Mouse (Mus musculus) stomach, embryonic 16.5 days (tissue): Measurements from ENCODE around the gene Rhno1. TPM values are rescaled to one million over a fixed set of nuclear protein-coding genes. Genes with fewer than 3 reads are reported as not detected.

Source experiments
- ATAC-seq: fragments of 200-750 bp; cut with Nextera tagmentation; 2 replicates; pipeline ENCODE4 v1.8.0; 2017; ENCODE audit warnings: moderate number of reproducible peaks, moderate TSS enrichment; ENCODE audit not compliant: insufficient read depth, low FRiP score
- H3K27ac ChIP-seq: fragments of 300-500 bp; sonication (generic); 2 replicates; pipeline ENCODE4 v1.5.1; 2014; ENCODE audit warnings: low read length
- H3K27me3 ChIP-seq: fragments of 300-500 bp; sonication (generic); 2 replicates; pipeline ENCODE4 v1.6.1; 2014; ENCODE audit warnings: low read length, control low read depth, mixed read lengths; ENCODE audit not compliant: control insufficient read depth, insufficient read depth
- H3K36me3 ChIP-seq: fragments of 300-500 bp; sonication (generic); 2 replicates; pipeline ENCODE4 v1.6.1; 2014; ENCODE audit warnings: low read length; ENCODE audit not compliant: control insufficient read depth, insufficient read depth
- H3K4me1 ChIP-seq: fragments of 300-500 bp; sonication (generic); 2 replicates; pipeline ENCODE4 v1.6.1; 2014; ENCODE audit warnings: low read length, control low read depth, mixed read lengths; ENCODE audit not compliant: control insufficient read depth, insufficient read depth
- H3K4me2 ChIP-seq: fragments of 300-500 bp; sonication (generic); 2 replicates; pipeline ENCODE4 v1.6.1; 2014; ENCODE audit warnings: low read depth, low read length, mixed read lengths
- H3K4me3 ChIP-seq: fragments of 300-500 bp; sonication (generic); replicated peaks from 2 replicates; pipeline ENCODE4 v1.5.1; 2014; ENCODE audit warnings: mild to moderate bottlenecking, low read length
- H3K9ac ChIP-seq: fragments of 300-500 bp; sonication (generic); 2 replicates; pipeline ENCODE4 v1.6.1; 2014; ENCODE audit warnings: low read length
- H3K9me3 ChIP-seq: fragments of 300-500 bp; sonication (generic); replicated peaks from 2 replicates; pipeline ENCODE4 v1.6.1; 2016; ENCODE audit warnings: low read length, control low read depth; ENCODE audit not compliant: control insufficient read depth
- WGBS: fragments of 180-500 bp; shearing (Covaris S2); extraction: QIAGEN DNeasy Blood & Tissue Kit; methylation state at CpG from one replicate; pipeline ENCODE4 v1.1.7; 2014; 5-methylcytosine and 5-hydroxymethylcytosine counted together
- polyA plus RNA-seq: library from polyadenylated mRNA; unstranded; fragments of >200 nt; fragmentation: Nextera tagmentation; extraction: Ambion mirVana; gene quantifications from 2 replicates; pipeline ENCODE4 v1.2.1, GENCODE M21; 2015

Gene Rhno1
- polyA plus RNA-seq, 1 experiment from 2014 or later, result 93.2 TPM

DNA sequence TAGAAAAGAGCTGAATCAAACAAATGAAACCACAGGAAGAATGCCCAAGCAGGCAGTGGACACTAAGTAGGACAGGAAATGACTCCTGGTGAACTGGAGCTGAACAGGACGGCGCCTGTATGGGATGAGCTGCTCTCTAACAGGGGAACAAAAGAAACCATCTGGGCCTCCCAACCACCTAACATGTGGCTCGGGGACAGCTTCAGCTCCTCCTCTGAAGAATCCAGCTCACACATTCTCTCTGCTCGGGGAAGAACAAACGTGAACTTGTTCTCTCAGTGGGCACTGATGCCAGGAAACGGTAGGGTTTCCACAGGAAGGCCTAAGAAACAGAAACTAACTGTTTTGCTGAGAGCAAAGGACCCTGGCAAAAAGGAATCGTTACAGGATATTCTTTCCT is 13.0 kb downstream of the Rhno1 start:
- H3K27ac ChIP-seq, result no peak overlapping the region
- H3K36me3 ChIP-seq, result no peaks in the 10 kb centered on the region
- no peak overlapping the region for H3K4me3 ChIP-seq
- H3K4me1 ChIP-seq, result 0 out of 2 replicates have a peak, but pooled peaks cover 3% of the 10 kb centered on the region
- H3K9me3 ChIP-seq, result no peaks in the 10 kb centered on the region
- no peak overlapping the region for H3K4me2 ChIP-seq
- H3K27me3 ChIP-seq, result no peaks in the 10 kb centered on the region
- H3K9ac ChIP-seq, result no peak overlapping the region
- 64% methylated on average over 7 of the region's 7 CpGs for WGBS
- ATAC-seq, result no peak

GRCm38 (mm10) chr6:128346782-128347181 is 15.9 kb downstream of the Rhno1 start:
- H3K36me3 ChIP-seq, result no peaks in the 10 kb centered on the region
- WGBS, result 74% methylated on average over 6 of the region's 6 CpGs
- no peak overlapping the region for H3K27ac ChIP-seq
- H3K4me3 ChIP-seq, result no peak overlapping the region
- no peak overlapping the region for H3K4me2 ChIP-seq
- no peaks in the 10 kb centered on the region for H3K9me3 ChIP-seq
- H3K4me1 ChIP-seq, result no peaks in the 10 kb centered on the region
- no peaks in the 10 kb centered on the region for H3K27me3 ChIP-seq
- ATAC-seq, result no peak
- no peak overlapping the region for H3K9ac ChIP-seq

GRCm38 (mm10) chr6:128345623-128346022 is 17.1 kb downstream of the Rhno1 start:
- Histone ChIP-seq H3K9ac (no peak overlapping the region), H3K27me3 (no peaks in the 10 kb centered on the region), H3K4me1 (no peaks in the 10 kb centered on the region), H3K4me2 (no peak overlapping the region), H3K4me3 (no peak overlapping the region), H3K9me3 (no peaks in the 10 kb centered on the region), H3K27ac (no peak overlapping the region), H3K36me3 (no peaks in the 10 kb centered on the region)
- WGBS, result 82% methylated on average over 10 of the region's 10 CpGs
- ATAC-seq, result no peak

DNA sequence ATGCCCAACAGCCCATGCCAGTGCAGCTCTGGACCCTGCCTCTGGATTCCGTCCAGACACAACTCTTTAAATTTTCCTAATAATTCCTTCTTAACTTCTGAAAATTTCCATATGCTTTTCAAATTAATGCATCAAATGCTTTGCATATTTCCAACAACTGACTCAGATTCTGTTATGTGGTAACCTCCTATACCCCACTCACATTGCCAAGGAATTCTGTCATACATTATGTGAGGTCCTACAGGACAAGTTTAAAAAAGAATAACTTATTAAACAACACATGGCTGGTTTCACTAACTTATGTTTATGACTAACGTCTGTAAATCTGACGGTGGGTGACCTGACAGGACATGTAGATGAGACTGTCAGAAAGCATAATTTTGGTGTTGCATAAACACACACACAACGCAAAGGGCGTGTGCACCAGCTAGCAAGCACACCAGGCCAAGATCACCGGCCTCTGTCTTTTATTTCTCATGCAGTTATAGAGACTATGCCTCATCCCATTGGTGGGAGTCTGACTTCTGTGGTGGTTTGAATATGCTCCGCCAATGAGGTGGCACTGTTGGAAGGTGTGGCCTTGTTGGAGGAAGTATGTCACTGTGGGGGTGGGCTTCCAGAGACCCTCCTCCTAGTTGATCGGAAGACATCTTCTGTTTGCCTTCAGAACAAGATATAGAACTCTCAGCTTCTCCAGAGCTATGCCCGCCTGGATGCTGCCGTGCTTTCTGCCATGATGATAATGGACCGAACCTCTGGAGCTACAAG is 20.6 kb downstream of the Rhno1 start:
- WGBS, result 79% methylated on average over 11 of the region's 11 CpGs

DNA sequence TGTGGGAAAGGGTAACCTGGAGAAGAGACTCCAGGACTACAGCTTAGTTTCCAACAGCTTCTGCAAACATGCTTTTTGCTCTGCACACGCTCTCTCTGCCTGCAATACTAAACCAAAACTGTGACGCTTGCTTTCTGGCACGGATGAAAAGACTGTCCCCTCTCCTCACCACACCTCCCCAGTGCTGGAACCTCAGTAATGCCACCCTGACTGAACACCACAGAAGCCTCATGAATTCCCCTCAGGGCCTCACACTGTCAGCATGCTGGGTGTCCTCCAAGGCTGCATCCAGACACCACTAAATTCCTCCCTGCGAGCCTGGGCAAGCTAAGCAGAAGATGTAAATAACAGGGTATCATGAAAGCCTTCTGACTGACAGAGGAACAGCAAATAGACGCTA is 23.8 kb downstream of the Rhno1 start:
- 33% methylated on average over 5 of the region's 5 CpGs for WGBS
- Histone ChIP-seq H3K9ac (no peak overlapping the region; the same call in 1 of the 2 replicates), H3K4me3 (no peak overlapping the region), H3K9me3 (no peaks in the 10 kb centered on the region), H3K4me2 (no peak overlapping the region), H3K36me3 (no peaks in the 10 kb centered on the region), H3K27ac (peak overlapping the region; percentile 40; the same call in 1 of the 2 replicates), H3K27me3 (no peaks in the 10 kb centered on the region), H3K4me1 (peaks cover 14% of the 10 kb centered on the region; the same call in 1 of the 2 replicates)
- no peak for ATAC-seq

More for the DNA sequence above, 20.6 kb downstream of the Rhno1 start:
- no peaks in the 10 kb centered on the region for H3K36me3 ChIP-seq
- no peaks in the 10 kb centered on the region for H3K9me3 ChIP-seq
- H3K4me1 ChIP-seq, result peaks cover 10% of the 10 kb centered on the region; the same call in 1 of the 2 replicates
- no peaks in the 10 kb centered on the region for H3K27me3 ChIP-seq
- H3K4me2 ChIP-seq, result no peak overlapping the region
- H3K9ac ChIP-seq, result no peak overlapping the region
- no peak for ATAC-seq
- H3K4me3 ChIP-seq, result no peak overlapping the region
- peak overlapping the region; percentile 7; the same call in 1 of the 2 replicates for H3K27ac ChIP-seq

- no peak for ATAC-seq
- Histone ChIP-seq H3K4me3 (no peak overlapping the region), H3K4me2 (no peak overlapping the region), H3K27ac (no peak overlapping the region), H3K9me3 (no peaks in the 10 kb centered on the region), H3K36me3 (no peaks in the 10 kb centered on the region), H3K27me3 (no peaks in the 10 kb centered on the region), H3K4me1 (peaks cover 14% of the 10 kb centered on the region; the same call in 1 of the 2 replicates), H3K9ac (no peak overlapping the region)
- 60% methylated on average over 7 of the region's 7 CpGs for WGBS
Observed at GRCm38 (mm10) chr6:128337467-128337866, 25.2 kb downstream of the Rhno1 start.

- peak; percentile 77 for ATAC-seq
- WGBS, result 15% methylated on average over 12 of the region's 12 CpGs
- peak overlapping the region; percentile 23; the same call in 1 of the 2 replicates for H3K27ac ChIP-seq
- no peak overlapping the region for H3K4me3 ChIP-seq
- 0 out of 2 replicates have a peak, but pooled peaks cover 4% of the 10 kb centered on the region for H3K9me3 ChIP-seq
- no peak overlapping the region for H3K9ac ChIP-seq
- peaks cover 14% of the 10 kb centered on the region; the same call in 1 of the 2 replicates for H3K4me1 ChIP-seq
- H3K27me3 ChIP-seq, result no peaks in the 10 kb centered on the region
- peaks cover 14% of the 10 kb centered on the region for H3K36me3 ChIP-seq
- 0 out of 2 replicates have a peak overlapping the region, but pooled peaks have one; percentile 9 for H3K4me2 ChIP-seq
Observed at GRCm38 (mm10) chr6:128334397-128335124, 28.1 kb downstream of the Rhno1 start.

GRCm38 (mm10) chr6:128318317-128318716 is 44.4 kb downstream of the Rhno1 start:
- peak; percentile 60; the same call in 1 of the 2 replicates for ATAC-seq
- Histone ChIP-seq H3K27me3 (no peaks in the 10 kb centered on the region), H3K4me2 (no peak overlapping the region), H3K4me1 (no peaks in the 10 kb centered on the region), H3K4me3 (no peak overlapping the region), H3K27ac (no peak overlapping the region), H3K9ac (no peak overlapping the region), H3K9me3 (0 out of 2 replicates have a peak, but pooled peaks cover 3% of the 10 kb centered on the region), H3K36me3 (peaks cover 14% of the 10 kb centered on the region; the same call in 1 of the 2 replicates)
- 5% methylated on average over 4 of the region's 4 CpGs for WGBS

DNA sequence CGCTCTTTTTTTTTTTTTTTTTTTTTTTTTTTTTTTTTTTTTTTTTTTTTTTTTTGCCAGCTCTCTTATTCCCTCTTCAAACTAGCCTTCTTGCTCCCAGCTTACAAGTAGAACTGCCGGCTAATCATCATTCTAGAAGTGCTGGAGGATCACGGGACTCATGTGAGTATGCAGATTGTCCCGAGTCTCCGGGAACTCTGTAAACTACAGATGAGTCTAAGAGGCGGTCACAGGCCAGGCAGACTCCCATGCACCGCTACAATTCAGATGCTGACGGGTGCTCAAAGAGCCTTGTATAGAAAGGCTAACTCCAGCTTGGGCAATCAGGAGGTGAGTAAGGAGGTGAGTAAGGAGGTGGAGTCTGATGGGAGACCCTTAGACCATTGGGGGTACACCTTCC is 47.1 kb downstream of the Rhno1 start:
- H3K9me3 ChIP-seq, result no peaks in the 10 kb centered on the region
- no peak overlapping the region for H3K4me2 ChIP-seq
- no peak for ATAC-seq
- no peak overlapping the region for H3K4me3 ChIP-seq
- no peak overlapping the region for H3K9ac ChIP-seq
- 75% methylated on average over 8 of the region's 8 CpGs for WGBS
- H3K36me3 ChIP-seq, result no peaks in the 10 kb centered on the region
- no peak overlapping the region for H3K27ac ChIP-seq
- no peaks in the 10 kb centered on the region for H3K27me3 ChIP-seq
- no peaks in the 10 kb centered on the region for H3K4me1 ChIP-seq
